Mouse (Mus musculus) cerebellum, adult 2 months (tissue): Measurements from ENCODE around the gene Fuk.

Source experiments
- CTCF ChIP-seq: fragments of 200-500 bp; IDR thresholded peaks from 2 replicates; pipeline ENCODE4 v1.5.1; 2011; ENCODE audit warnings: low read depth, mild to moderate bottlenecking, control low read depth, low read length, moderate library complexity, borderline replicate concordance; ENCODE audit not compliant: insufficient read depth
- POLR2A ChIP-seq: fragments of 200-500 bp; IDR thresholded peaks from 2 replicates; pipeline ENCODE4 v1.6.1; 2011; ENCODE audit warnings: low read length, control low read depth, borderline replicate concordance; ENCODE audit not compliant: insufficient read depth

DNA sequence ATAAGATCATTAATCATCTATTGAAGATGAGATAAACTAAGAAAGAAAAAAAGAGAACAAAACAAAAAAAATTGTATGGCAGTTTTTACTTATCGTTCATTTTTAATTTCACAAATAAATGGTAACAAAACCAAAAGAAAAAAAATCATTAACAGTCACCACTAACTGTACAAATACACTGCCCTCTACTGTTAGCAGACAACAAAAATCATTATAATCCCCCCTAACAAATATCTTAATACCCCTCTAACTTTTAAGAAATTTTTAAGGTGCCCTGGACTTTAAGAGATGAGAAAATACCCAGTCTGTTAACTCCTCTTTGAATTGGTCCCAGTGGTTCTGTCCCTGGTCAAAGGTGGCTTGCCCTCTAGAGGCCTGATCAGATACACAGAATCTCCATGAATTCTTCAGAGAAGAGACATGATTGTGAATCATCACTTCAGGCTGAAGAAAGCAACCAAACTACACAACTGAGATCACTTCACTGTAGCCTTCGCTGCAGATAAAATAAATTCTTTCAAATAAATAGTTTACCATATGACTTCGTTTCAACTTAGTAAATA is 60.2 kb downstream of the Fuk start:
- TF ChIP-seq CTCF (no peak), POLR2A (no peak)
